Mouse (Mus musculus): ENCODE data around the gene Zbtb2. TPM values are rescaled to one million over a fixed set of nuclear protein-coding genes. Genes with fewer than 3 reads are reported as not detected.
A peak's percentile ranks its signal among the peaks of the same experiment; 100 is the strongest.

Zbtb2 gene
- polyA plus RNA-seq, 1 experiment from 2014 or later: 20.3 TPM

GRCm38 (mm10) chr10:4376931-4377330 is 11.0 kb downstream of the Zbtb2 start:
- no peaks in the 10 kb centered on the region for H3K27me3 ChIP-seq (ENCODE audit: control insufficient read depth, insufficient read depth, low read length)
- WGBS: 90% methylated on average over 7 of the region's 7 CpGs
- no peaks in the 10 kb centered on the region for H3K36me3 ChIP-seq (replicated peaks; ENCODE audit: control insufficient read depth, insufficient read depth, low read depth, low read length)
- no peak overlapping the region for H3K4me2 ChIP-seq (ENCODE audit: low read depth, low read length)
- no peak overlapping the region for H3K27ac ChIP-seq (replicated peaks; ENCODE audit: low read depth, low read length)
- H3K9ac ChIP-seq (replicated peaks; ENCODE audit: low read length): no peak overlapping the region
- H3K9me3 ChIP-seq (replicated peaks; ENCODE audit: control insufficient read depth, low read length): no peaks in the 10 kb centered on the region
- ATAC-seq (replicated peaks; ENCODE audit: insufficient number of reproducible peaks, low FRiP score, low TSS enrichment, low read depth) (no peak), DNase-seq (ENCODE audit: low spot score) (no peak)
- no peak overlapping the region for H3K4me3 ChIP-seq (ENCODE audit: low read depth, low read length)
- no peaks in the 10 kb centered on the region for H3K4me1 ChIP-seq (ENCODE audit: control insufficient read depth, insufficient read depth, low read length)

- no peak overlapping the region for H3K27ac ChIP-seq (replicated peaks; ENCODE audit: low read depth, low read length)
- H3K4me2 ChIP-seq (ENCODE audit: low read depth, low read length): no peak overlapping the region
- 59% methylated on average over 7 of the region's 7 CpGs for WGBS
- H3K4me1 ChIP-seq (ENCODE audit: control insufficient read depth, insufficient read depth, low read length): no peaks in the 10 kb centered on the region
- H3K36me3 ChIP-seq (replicated peaks; ENCODE audit: control insufficient read depth, insufficient read depth, low read depth, low read length): no peaks in the 10 kb centered on the region
- no peaks in the 10 kb centered on the region for H3K27me3 ChIP-seq (ENCODE audit: control insufficient read depth, insufficient read depth, low read length)
- no peak overlapping the region; the same call in 1 of the 2 replicates for H3K9ac ChIP-seq (replicated peaks; ENCODE audit: low read length)
- no peaks in the 10 kb centered on the region for H3K9me3 ChIP-seq (replicated peaks; ENCODE audit: control insufficient read depth, low read length)
- DNase-seq (ENCODE audit: low spot score) (peak; percentile 18), ATAC-seq (replicated peaks; ENCODE audit: insufficient number of reproducible peaks, low FRiP score, low TSS enrichment, low read depth) (no peak)
- no peak overlapping the region for H3K4me3 ChIP-seq (ENCODE audit: low read depth, low read length)
Observed at GRCm38 (mm10) chr10:4376461-4376860, 11.4 kb downstream of the Zbtb2 start.

GRCm38 (mm10) chr10:4375267-4375666 is 12.6 kb downstream of the Zbtb2 start:
- no peaks in the 10 kb centered on the region for H3K36me3 ChIP-seq (replicated peaks; ENCODE audit: control insufficient read depth, insufficient read depth, low read depth, low read length)
- no peaks in the 10 kb centered on the region for H3K27me3 ChIP-seq (ENCODE audit: control insufficient read depth, insufficient read depth, low read length)
- H3K9ac ChIP-seq (replicated peaks; ENCODE audit: low read length): no peak overlapping the region
- H3K4me2 ChIP-seq (ENCODE audit: low read depth, low read length): no peak overlapping the region
- 57% methylated on average over 7 of the region's 7 CpGs for WGBS
- DNase-seq (ENCODE audit: low spot score): no peak
- no peaks in the 10 kb centered on the region for H3K9me3 ChIP-seq (replicated peaks; ENCODE audit: control insufficient read depth, low read length)
- no peaks in the 10 kb centered on the region for H3K4me1 ChIP-seq (ENCODE audit: control insufficient read depth, insufficient read depth, low read length)
- H3K27ac ChIP-seq (replicated peaks; ENCODE audit: low read depth, low read length): no peak overlapping the region
- no peak for ATAC-seq (replicated peaks; ENCODE audit: insufficient number of reproducible peaks, low FRiP score, low TSS enrichment, low read depth)
- H3K4me3 ChIP-seq (ENCODE audit: low read depth, low read length): no peak overlapping the region

GRCm38 (mm10) chr10:4374734-4375133 is 13.2 kb downstream of the Zbtb2 start:
- Histone ChIP-seq H3K36me3 (replicated peaks; ENCODE audit: control insufficient read depth, insufficient read depth, low read depth, low read length) (no peaks in the 10 kb centered on the region), H3K4me3 (ENCODE audit: low read depth, low read length) (no peak overlapping the region), H3K4me1 (ENCODE audit: control insufficient read depth, insufficient read depth, low read length) (no peaks in the 10 kb centered on the region), H3K27me3 (ENCODE audit: control insufficient read depth, insufficient read depth, low read length) (no peaks in the 10 kb centered on the region), H3K9me3 (replicated peaks; ENCODE audit: control insufficient read depth, low read length) (no peaks in the 10 kb centered on the region), H3K4me2 (ENCODE audit: low read depth, low read length) (no peak overlapping the region), H3K27ac (replicated peaks; ENCODE audit: low read depth, low read length) (no peak overlapping the region), H3K9ac (replicated peaks; ENCODE audit: low read length) (no peak overlapping the region)
- DNase-seq (ENCODE audit: low spot score) (no peak), ATAC-seq (replicated peaks; ENCODE audit: insufficient number of reproducible peaks, low FRiP score, low TSS enrichment, low read depth) (no peak)
- 91% methylated on average over 4 of the region's 4 CpGs for WGBS

- Histone ChIP-seq H3K36me3 (replicated peaks; ENCODE audit: control insufficient read depth, insufficient read depth, low read depth, low read length) (no peaks in the 10 kb centered on the region; the same call in 1 of the 2 replicates), H3K9ac (replicated peaks; ENCODE audit: low read length) (no peak overlapping the region), H3K27ac (replicated peaks; ENCODE audit: low read depth, low read length) (no peak overlapping the region), H3K4me3 (ENCODE audit: low read depth, low read length) (no peak overlapping the region), H3K4me1 (ENCODE audit: control insufficient read depth, insufficient read depth, low read length) (no peaks in the 10 kb centered on the region), H3K4me2 (ENCODE audit: low read depth, low read length) (no peak overlapping the region), H3K27me3 (ENCODE audit: control insufficient read depth, insufficient read depth, low read length) (no peaks in the 10 kb centered on the region), H3K9me3 (replicated peaks; ENCODE audit: control insufficient read depth, low read length) (no peaks in the 10 kb centered on the region)
- ATAC-seq (replicated peaks; ENCODE audit: insufficient number of reproducible peaks, low FRiP score, low TSS enrichment, low read depth) (no peak), DNase-seq (ENCODE audit: low spot score) (no peak)
- WGBS: 92% methylated on average over 7 of the region's 7 CpGs
Observed at GRCm38 (mm10) chr10:4374239-4374638, 13.7 kb downstream of the Zbtb2 start.

GRCm38 (mm10) chr10:4373558-4373957 is 14.3 kb downstream of the Zbtb2 start:
- Histone ChIP-seq H3K27me3 (ENCODE audit: control insufficient read depth, insufficient read depth, low read length) (no peaks in the 10 kb centered on the region), H3K27ac (replicated peaks; ENCODE audit: low read depth, low read length) (no peak overlapping the region), H3K9me3 (replicated peaks; ENCODE audit: control insufficient read depth, low read length) (no peaks in the 10 kb centered on the region), H3K4me2 (ENCODE audit: low read depth, low read length) (no peak overlapping the region), H3K9ac (replicated peaks; ENCODE audit: low read length) (no peak overlapping the region), H3K4me1 (ENCODE audit: control insufficient read depth, insufficient read depth, low read length) (no peaks in the 10 kb centered on the region), H3K36me3 (replicated peaks; ENCODE audit: control insufficient read depth, insufficient read depth, low read depth, low read length) (peaks cover 5% of the 10 kb centered on the region), H3K4me3 (ENCODE audit: low read depth, low read length) (no peak overlapping the region)
- 77% methylated on average over 4 of the region's 4 CpGs for WGBS
- ATAC-seq (replicated peaks; ENCODE audit: insufficient number of reproducible peaks, low FRiP score, low TSS enrichment, low read depth) (no peak), DNase-seq (ENCODE audit: low spot score) (no peak)

GRCm38 (mm10) chr10:4372011-4372410 is 15.9 kb downstream of the Zbtb2 start:
- no peak for ATAC-seq (replicated peaks; ENCODE audit: insufficient number of reproducible peaks, low FRiP score, low TSS enrichment, low read depth)
- WGBS: 55% methylated on average over 5 of the region's 5 CpGs
- H3K36me3 ChIP-seq (replicated peaks; ENCODE audit: control insufficient read depth, insufficient read depth, low read depth, low read length): peaks cover 5% of the 10 kb centered on the region

GRCm38 (mm10) chr10:4370105-4370504 is 17.8 kb downstream of the Zbtb2 start:
- Histone ChIP-seq H3K9me3 (replicated peaks; ENCODE audit: control insufficient read depth, low read length) (no peaks in the 10 kb centered on the region), H3K9ac (replicated peaks; ENCODE audit: low read length) (no peak overlapping the region), H3K27me3 (ENCODE audit: control insufficient read depth, insufficient read depth, low read length) (no peaks in the 10 kb centered on the region), H3K27ac (replicated peaks; ENCODE audit: low read depth, low read length) (no peak overlapping the region), H3K36me3 (replicated peaks; ENCODE audit: control insufficient read depth, insufficient read depth, low read depth, low read length) (peaks cover 5% of the 10 kb centered on the region), H3K4me1 (ENCODE audit: control insufficient read depth, insufficient read depth, low read length) (no peaks in the 10 kb centered on the region), H3K4me2 (ENCODE audit: low read depth, low read length) (no peak overlapping the region), H3K4me3 (ENCODE audit: low read depth, low read length) (no peak overlapping the region)
- WGBS: 90% methylated on average over 11 of the region's 11 CpGs
- DNase-seq (ENCODE audit: low spot score) (no peak), ATAC-seq (replicated peaks; ENCODE audit: insufficient number of reproducible peaks, low FRiP score, low TSS enrichment, low read depth) (no peak)

More at GRCm38 (mm10) chr10:4372011-4372410, 15.9 kb downstream of the Zbtb2 start:
- peak; percentile 70 for DNase-seq (ENCODE audit: low spot score)
- H3K9me3 ChIP-seq (replicated peaks; ENCODE audit: control insufficient read depth, low read length): no peaks in the 10 kb centered on the region
- H3K4me3 ChIP-seq (ENCODE audit: low read depth, low read length): no peak overlapping the region
- H3K4me1 ChIP-seq (ENCODE audit: control insufficient read depth, insufficient read depth, low read length): no peaks in the 10 kb centered on the region
- no peak overlapping the region for H3K4me2 ChIP-seq (ENCODE audit: low read depth, low read length)
- no peak overlapping the region for H3K9ac ChIP-seq (replicated peaks; ENCODE audit: low read length)
- no peak overlapping the region for H3K27ac ChIP-seq (replicated peaks; ENCODE audit: low read depth, low read length)
- no peaks in the 10 kb centered on the region for H3K27me3 ChIP-seq (ENCODE audit: control insufficient read depth, insufficient read depth, low read length)

Data from embryonic facial prominence, embryonic 11.5 days (tissue).